Mouse (Mus musculus): Measurements from ENCODE around the gene Dnajc2.
"Not testable (repeated sequence)": the region's sequence is repeated elsewhere in the genome, so short reads cannot be mapped to it uniquely, and the experiment has no call there.

The Dnajc2 gene

GRCm38 (mm10) chr5:21739881-21740280 is 45.2 kb downstream of the Dnajc2 start:
- DNase-seq, result no peak

DNA sequence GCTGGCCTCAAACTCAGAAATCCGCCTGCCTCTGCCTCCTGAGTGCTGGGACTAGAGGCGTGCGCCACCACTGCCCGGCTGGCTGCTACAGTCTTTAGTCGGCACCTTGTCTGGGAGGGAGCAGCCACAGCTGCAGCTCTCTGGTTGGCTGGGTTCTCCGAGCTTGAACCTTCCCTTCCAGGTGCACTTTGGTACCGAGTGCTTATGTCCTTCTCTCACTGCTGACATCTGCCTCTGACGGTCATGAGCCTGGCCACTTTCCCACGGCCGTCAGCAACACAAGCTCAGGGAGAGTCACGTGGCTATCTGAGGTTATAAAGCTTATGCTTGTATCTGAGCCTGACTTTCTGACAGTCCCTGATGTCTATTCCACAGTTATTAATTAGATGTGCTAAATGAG is 45.9 kb downstream of the Dnajc2 start:
- DNase-seq, result no peak

DNA sequence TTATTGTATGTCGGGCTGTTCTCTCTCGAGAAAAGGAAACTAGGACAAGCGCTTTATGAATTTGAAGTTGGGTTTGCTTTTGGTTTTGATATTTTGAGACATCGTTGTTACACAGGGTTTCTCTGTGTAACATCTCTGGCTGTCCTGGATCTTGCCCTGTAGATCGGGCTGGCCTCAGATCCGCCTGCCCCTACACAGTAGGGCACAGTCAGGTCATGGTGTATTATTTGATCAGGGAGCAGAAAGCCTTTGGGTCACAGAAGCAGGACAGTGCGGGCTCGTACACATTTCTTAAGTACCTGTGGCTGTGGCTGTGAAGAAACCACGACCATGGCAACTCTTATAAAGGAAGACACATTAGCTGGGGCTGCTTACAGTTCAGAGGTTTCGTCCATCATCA is 47.4 kb downstream of the Dnajc2 start:
- peak in 1 of 2 experiments; percentile 8 for DNase-seq

GRCm38 (mm10) chr5:21736956-21737585 is 48.0 kb downstream of the Dnajc2 start, which contains the start of gene Pmpcb:
TSS of gene Pmpcb (plus strand) at chr5:21737141.
- DNase-seq, result peak; percentile 89 to 92

DNA sequence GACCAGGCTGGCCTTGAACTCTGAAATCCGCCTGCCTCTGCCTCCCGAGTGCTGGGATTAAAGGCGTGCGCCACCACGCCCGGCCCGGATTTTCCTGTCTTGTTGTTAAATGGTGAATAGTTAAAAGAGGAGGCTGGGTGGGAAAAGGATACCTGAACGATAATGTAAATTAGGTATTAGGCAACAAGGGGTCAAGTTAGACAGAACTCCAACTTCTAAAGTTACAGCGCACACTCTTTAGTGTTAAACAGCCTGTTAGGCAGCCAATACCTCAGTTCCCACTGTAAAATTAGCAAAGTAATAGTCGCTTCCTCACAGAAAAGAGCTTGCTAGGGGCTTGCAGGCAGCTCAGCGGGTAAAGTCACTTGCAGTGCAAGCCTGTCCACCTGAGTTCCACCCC is 49.0 kb downstream of the Dnajc2 start:
- DNase-seq, result no peak

DNA sequence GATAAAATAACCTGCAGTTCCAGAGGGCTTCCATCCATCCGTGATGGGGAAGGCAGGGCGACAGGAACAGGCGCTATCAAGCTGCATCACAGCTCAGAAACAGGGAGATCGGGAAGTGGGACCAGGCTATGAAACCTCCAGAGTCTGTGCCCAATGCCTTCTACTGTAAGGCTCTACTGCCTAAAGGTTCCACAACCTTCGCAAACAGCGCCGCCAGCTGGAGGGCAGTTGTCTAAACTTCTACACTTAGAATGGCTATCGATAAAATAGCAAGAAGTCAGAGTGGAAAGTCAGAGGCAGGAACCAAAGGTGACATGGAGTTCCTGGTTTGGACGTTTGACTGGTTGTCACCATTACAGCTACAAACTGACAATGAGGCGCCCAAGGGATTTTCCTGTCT is 49.5 kb downstream of the Dnajc2 start:
- peak; percentile 50 to 60 for DNase-seq

DNA sequence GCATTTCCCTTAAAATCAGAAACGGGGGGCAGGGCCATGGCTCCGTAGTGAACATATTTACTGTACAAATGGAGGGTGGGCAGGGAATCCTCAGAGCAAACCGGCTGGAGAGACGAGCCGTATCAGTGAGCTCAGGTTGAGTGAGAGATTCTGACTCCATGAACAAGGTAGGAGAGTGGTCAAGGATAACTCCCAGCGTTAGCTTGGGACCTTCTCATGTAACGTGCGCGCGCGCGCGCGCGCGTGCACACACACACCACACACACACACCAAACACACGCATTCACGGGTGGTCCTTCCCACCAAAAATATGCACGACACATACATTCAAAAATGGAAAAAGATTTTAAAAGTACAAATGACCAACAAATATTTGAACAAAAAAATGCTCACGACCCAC is 50.0 kb downstream of the Dnajc2 start:
- no peak for DNase-seq

DNA sequence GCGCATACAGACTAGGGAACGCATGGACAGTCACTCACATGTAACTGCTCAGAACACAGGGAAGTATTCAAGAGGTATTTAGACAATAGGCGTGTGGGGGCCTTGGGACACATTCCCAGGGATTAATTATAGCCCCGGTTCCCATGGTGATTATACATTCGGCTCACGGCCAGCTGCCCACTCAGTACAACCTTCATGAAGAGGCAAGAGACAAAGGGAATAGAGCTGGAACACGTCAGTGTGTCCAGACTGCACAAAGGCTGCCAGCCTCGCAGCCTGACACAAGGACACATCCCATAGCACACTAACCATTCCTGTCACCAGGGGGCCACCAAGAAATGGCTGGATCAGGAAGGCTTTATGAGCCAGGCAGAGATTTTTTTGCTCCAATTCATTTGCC is 52.1 kb downstream of the Dnajc2 start:
- peak; percentile 29 to 33 for DNase-seq

- DNase-seq, result no peak
Observed at GRCm38 (mm10) chr5:21732177-21732911, 52.7 kb downstream of the Dnajc2 start.

DNA sequence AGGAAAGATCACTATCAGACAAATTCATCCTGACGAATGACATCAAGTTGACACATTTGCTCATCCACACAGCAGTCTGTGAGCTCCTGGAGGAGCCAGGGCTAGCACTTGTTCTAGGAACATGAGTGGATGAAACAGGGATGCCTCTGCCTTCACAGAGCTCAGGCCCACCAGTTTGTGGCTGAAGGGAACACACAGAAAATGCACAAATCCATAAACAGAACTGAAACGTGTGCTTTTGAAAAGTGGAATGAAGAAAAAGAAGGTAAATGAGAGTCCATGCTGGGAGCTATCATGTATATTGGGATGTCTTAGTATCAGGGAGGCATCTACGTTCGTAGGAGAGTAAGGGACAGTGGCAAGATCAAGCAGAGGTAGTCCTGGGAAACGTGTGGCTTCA is 55.9 kb downstream of the Dnajc2 start:
- no peak for DNase-seq

DNA sequence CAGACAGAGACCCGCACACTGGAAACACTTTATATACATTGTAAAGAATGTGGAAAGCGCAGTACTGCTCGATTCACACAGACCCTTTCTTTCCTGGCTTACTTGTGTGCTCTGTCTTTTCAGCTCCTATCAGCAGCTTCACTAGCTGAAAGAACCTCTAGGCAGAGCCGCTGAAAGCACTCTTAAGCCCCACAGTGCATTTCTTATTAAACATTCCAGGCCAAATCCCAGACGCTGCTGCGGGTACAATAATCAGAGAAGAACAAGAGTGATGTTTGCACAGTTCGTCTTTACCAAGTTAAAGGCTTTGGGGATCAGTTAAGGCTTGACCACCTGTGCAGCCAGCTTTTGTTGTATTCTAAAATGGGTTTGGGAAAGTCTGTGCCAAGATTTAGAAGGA is 60.2 kb downstream of the Dnajc2 start:
- no peak for DNase-seq

GRCm38 (mm10) chr5:21724427-21724826 is 60.6 kb downstream of the Dnajc2 start:
- DNase-seq, result no peak

- no peak for DNase-seq
Observed at GRCm38 (mm10) chr5:21719209-21719608, 65.8 kb downstream of the Dnajc2 start.

DNA sequence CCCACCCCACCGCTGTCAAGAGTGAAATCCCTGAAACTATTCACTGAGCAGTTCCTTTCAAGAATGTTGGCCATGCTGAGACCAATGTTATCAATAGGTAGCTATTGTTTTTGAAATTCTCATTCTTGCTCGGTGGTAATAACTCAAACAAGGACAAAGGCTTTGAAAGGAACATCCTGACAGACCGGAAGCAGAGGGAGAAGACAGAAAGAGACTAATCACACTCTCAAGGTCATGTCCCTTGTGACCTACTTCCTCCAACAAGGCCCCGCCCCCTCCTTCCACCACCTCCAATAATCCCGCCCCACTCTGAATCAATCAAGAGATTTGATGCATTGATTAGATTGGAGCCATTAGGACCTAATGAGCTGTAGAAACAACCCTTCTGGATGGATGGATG is 66.5 kb downstream of the Dnajc2 start:
- no peak for DNase-seq

GRCm38 (mm10) chr5:21717165-21717715 is 67.8 kb downstream of the Dnajc2 start:
- DNase-seq, result no peak

DNA sequence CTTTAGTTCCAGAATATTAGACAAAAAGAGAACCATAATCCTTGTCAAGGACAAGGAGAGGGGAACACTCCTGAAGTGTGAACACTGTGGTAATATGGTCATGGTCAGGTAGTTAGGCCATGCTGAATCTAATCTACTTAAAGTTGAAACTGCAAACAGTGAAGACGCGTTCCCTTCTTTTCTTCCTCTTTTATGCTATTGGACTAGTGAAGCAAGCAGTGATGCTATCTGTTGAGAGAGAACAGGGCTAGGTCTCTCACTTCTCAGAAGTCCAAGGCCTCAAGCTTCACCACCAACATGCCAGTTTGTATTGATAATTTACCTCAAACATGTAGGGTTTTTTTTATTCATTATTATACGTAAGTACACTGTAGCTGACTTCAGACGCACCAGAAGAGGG is 70.6 kb downstream of the Dnajc2 start:
- DNase-seq, result no peak

DNA sequence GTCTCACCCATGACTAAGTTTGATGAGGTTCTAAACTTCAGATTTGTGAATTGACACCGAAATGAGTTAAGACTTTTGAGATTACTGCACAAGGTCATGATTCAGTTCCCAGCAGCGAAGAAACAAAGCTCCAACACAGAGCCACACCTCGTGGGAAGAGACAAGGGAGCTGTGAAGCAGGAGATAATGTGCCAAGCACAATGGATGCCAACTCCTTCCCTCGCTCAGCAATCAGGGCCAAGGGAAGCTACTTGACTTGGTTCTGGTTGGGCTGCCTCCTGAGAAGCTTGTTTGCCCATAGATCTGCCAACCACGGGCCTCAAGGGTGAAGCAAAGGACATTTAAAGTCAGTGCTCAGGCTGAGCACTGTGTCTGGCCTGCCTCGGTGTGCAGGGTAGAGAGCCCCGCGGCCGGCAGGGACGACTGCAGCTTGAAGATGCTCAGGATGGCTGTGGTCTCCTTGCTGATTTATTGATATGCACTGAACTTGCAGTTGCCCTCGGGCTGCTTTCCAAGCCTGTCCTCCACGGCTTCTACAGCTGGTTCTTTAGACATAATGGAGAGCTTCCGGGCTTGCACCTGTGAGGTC is 72.8 kb downstream of the Dnajc2 start:
- DNase-seq, result no peak

DNA sequence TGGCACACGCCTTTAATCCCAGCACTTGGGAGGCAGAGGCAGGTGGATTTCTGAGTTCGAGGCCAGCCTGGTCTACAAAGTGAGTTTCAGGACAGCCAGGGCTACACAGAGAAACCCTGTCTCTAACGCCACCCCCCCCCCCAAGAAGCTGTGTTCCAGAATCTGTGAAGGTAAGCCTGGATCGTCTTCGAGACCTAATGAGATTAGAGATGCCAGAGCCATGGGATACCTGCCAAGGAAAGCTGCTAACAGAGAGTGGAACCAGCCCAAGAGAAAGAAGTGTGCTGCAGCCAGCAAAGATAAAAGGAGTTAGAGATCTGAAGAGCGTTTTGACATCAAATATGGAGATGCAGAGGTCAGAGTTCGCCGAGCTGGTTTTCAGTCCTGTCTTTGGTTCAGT is 77.0 kb downstream of the Dnajc2 start:
- not testable (repeated sequence) for DNase-seq
